Mouse (Mus musculus) C2C12 (cell line): ENCODE data around the gene Erg28.

ENCODE experiments used
- CTCF ChIP-seq: IDR thresholded peaks from one replicate; pipeline ENCODE4 v1.5.1; 2011; ENCODE audit not compliant: control insufficient read depth, insufficient read depth, insufficient read length
- MAX ChIP-seq: IDR thresholded peaks from one replicate; pipeline ENCODE4 v1.6.1; 2011; ENCODE audit warnings: mild to moderate bottlenecking, control low read depth
- MYOG ChIP-seq: IDR thresholded peaks from one replicate; pipeline ENCODE4 v1.6.1; 2011; ENCODE audit not compliant: control insufficient read depth, insufficient read length; ENCODE audit errors: extremely low read depth
- USF1 ChIP-seq: IDR thresholded peaks from one replicate; pipeline ENCODE4 v1.6.1; 2011; ENCODE audit warnings: low read depth, mild to moderate bottlenecking, control low read depth, moderate library complexity

GRCm38 (mm10) chr12:85771356-85771755 lies 53.0 kb downstream of the Erg28 start:
- TF ChIP-seq CTCF (no peak), MAX (no peak), MYOG (no peak), USF1 (no peak)
